In the genomic region with DNA sequence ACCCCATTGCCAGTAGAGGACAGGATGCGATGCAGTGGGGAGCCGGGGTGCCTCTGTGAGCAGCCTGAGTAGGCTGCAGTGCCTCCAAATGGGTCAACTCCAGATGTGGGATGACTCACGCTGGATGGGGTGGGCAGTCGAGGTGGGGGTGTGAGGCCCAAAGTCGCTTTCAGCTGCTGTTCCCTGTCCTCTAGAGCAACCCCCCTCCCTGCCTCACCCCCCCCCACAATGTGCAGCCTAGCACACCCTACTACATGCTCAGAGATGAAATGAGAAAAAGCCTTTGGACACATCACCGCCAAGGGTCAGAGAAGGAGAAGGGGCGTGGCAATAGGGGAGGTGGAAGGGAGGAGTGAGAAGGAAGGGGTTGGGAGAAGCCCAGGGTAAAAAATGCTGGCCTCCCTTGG, we compare ENCODE assay signal across 8 mouse cellular contexts.
DNase-seq lines count a peak whose midpoint lies in the region; ATAC-seq and TF ChIP-seq lines count a peak whose summit lies in the region.

No protein-coding gene starts in this region.

- intact Hi-C loops in gastrocnemius, adult 2 months (cut with DNase I), result no loop called here

- no peak for TF ChIP-seq CTCF in lung, embryonic 14.5 days (IDR thresholded peaks at IDR 0.05; ENCODE audit: low read depth)
- TF ChIP-seq CTCF in lung, adult 2 months (IDR thresholded peaks at IDR 0.05; ENCODE audit: insufficient read depth, low read length), result no peak
- TF ChIP-seq CTCF in gastrocnemius, adult 2 months (IDR thresholded peaks at IDR 0.05), result no peak

- no peaks in the 10 kb centered on the region for H3K36me3 ChIP-seq in lung, embryonic 14.5 days (ENCODE audit: insufficient read depth)
- no peaks in the 10 kb centered on the region for H3K36me3 ChIP-seq in stomach, embryonic 14.5 days (ENCODE audit: control insufficient read depth, insufficient read depth, low read length)
- H3K36me3 ChIP-seq in midbrain, embryonic 15.5 days (replicated peaks), result no peaks in the 10 kb centered on the region
- H3K36me3 ChIP-seq in midbrain, embryonic 11.5 days (ENCODE audit: control insufficient read depth, insufficient read depth, low read length), result no peaks in the 10 kb centered on the region

- H3K9me3 ChIP-seq in lung, embryonic 14.5 days (ENCODE audit: low read depth, low read length), result no peaks in the 10 kb centered on the region
- H3K9me3 ChIP-seq in stomach, embryonic 14.5 days (ENCODE audit: control insufficient read depth, low read depth, low read length), result no peaks in the 10 kb centered on the region
- no peaks in the 10 kb centered on the region for H3K9me3 ChIP-seq in midbrain, embryonic 15.5 days
- no peaks in the 10 kb centered on the region for H3K9me3 ChIP-seq in midbrain, embryonic 11.5 days (ENCODE audit: control insufficient read depth, low read length)

- ATAC-seq in lung, embryonic 14.5 days (ENCODE audit: insufficient read depth), result peak; percentile 16; the same call in 1 of the 2 replicates
- peak; percentile 47 for ATAC-seq in stomach, embryonic 14.5 days (ENCODE audit: insufficient number of reproducible peaks, insufficient read depth, low FRiP score, low read depth)
- no peak for ATAC-seq in midbrain, embryonic 15.5 days (replicated peaks)
- ATAC-seq in midbrain, embryonic 11.5 days (ENCODE audit: low FRiP score), result no peak

- no peak for TF ChIP-seq POLR2A in lung, adult 2 months (IDR thresholded peaks at IDR 0.05; ENCODE audit: borderline replicate concordance, extremely low read depth, low read depth, low read length)

- H3K27ac ChIP-seq in lung, embryonic 14.5 days (ENCODE audit: low read depth), result peak overlapping the region; percentile 88
- peak overlapping the region; percentile 88 for H3K27ac ChIP-seq in gastrocnemius, adult 2 months
- peak overlapping the region; percentile 93 for H3K27ac ChIP-seq in stomach, embryonic 14.5 days (ENCODE audit: low read length)
- no peak overlapping the region for H3K27ac ChIP-seq in midbrain, embryonic 15.5 days
- no peak overlapping the region for H3K27ac ChIP-seq in midbrain, embryonic 11.5 days (ENCODE audit: low read depth, low read length)

- H3K4me1 ChIP-seq in lung, embryonic 14.5 days (ENCODE audit: insufficient read depth), result peaks cover 18% of the 10 kb centered on the region
- peaks cover 3% of the 10 kb centered on the region; the same call in 1 of the 2 replicates for H3K4me1 ChIP-seq in lung, adult 2 months (ENCODE audit: control insufficient read depth, insufficient read depth, low read length)
- peaks cover 14% of the 10 kb centered on the region; the same call in 1 of the 2 replicates for H3K4me1 ChIP-seq in stomach, embryonic 14.5 days (ENCODE audit: control insufficient read depth, insufficient read depth, low read length)
- peaks cover 9% of the 10 kb centered on the region for H3K4me1 ChIP-seq in midbrain, embryonic 15.5 days
- peaks cover 4% of the 10 kb centered on the region for H3K4me1 ChIP-seq in midbrain, embryonic 11.5 days (ENCODE audit: control insufficient read depth, insufficient read depth, low read length)

- 8% methylated on average over 7 of the region's 7 CpGs for WGBS in lung, embryonic 14.5 days
- WGBS in lung, adult 2 months, result 11% methylated on average over 7 of the region's 7 CpGs
- 10% methylated on average over 7 of the region's 7 CpGs for WGBS in stomach, embryonic 14.5 days
- 14% methylated on average over 7 of the region's 7 CpGs for WGBS in midbrain, embryonic 15.5 days
- WGBS in midbrain, embryonic 11.5 days, result 21% methylated on average over 7 of the region's 7 CpGs

- peak; percentile 64 for DNase-seq in lung, embryonic 14.5 days
- no peak for DNase-seq in lung, adult 2 months
- DNase-seq in gastrocnemius, adult 2 months, result peak; percentile 77
- DNase-seq in heart, postnatal 4 days, result peak; percentile 65
- no peak for DNase-seq in spleen, adult 12 weeks (ENCODE audit: low spot score)
- DNase-seq in midbrain, embryonic 11.5 days (ENCODE audit: low spot score, missing footprints), result no peak

- peak overlapping the region; percentile 12; the same call in 1 of the 2 replicates for H3K4me3 ChIP-seq in lung, embryonic 14.5 days (ENCODE audit: low read depth, low read length)
- no peak overlapping the region for H3K4me3 ChIP-seq in lung, adult 2 months (replicated peaks; ENCODE audit: extremely low read depth, low read depth, low read length)
- peak overlapping the region; percentile 54 for H3K4me3 ChIP-seq in gastrocnemius, adult 2 months
- H3K4me3 ChIP-seq in stomach, embryonic 14.5 days (ENCODE audit: low read depth, low read length), result peak overlapping the region; percentile 8; the same call in 1 of the 2 replicates
- H3K4me3 ChIP-seq in midbrain, embryonic 15.5 days, result no peak overlapping the region
- H3K4me3 ChIP-seq in midbrain, embryonic 11.5 days (ENCODE audit: low read depth, low read length), result no peak overlapping the region

- peak overlapping the region; percentile 56 for H3K4me2 ChIP-seq in lung, embryonic 14.5 days
- peak overlapping the region; percentile 20 for H3K4me2 ChIP-seq in stomach, embryonic 14.5 days (replicated peaks; ENCODE audit: low read depth, low read length)
- H3K4me2 ChIP-seq in midbrain, embryonic 15.5 days, result no peak overlapping the region
- no peak overlapping the region for H3K4me2 ChIP-seq in midbrain, embryonic 11.5 days

- no peaks in the 10 kb centered on the region for H3K27me3 ChIP-seq in lung, embryonic 14.5 days (ENCODE audit: insufficient read depth, low read length)
- H3K27me3 ChIP-seq in stomach, embryonic 14.5 days (ENCODE audit: control insufficient read depth, insufficient read depth, low read length), result no peaks in the 10 kb centered on the region
- H3K27me3 ChIP-seq in midbrain, embryonic 15.5 days (replicated peaks), result 0 out of 2 replicates have a peak, but pooled peaks cover 16% of the 10 kb centered on the region
- peaks cover 13% of the 10 kb centered on the region for H3K27me3 ChIP-seq in midbrain, embryonic 11.5 days (ENCODE audit: control insufficient read depth, insufficient read depth, low read length)

- peak overlapping the region; percentile 31; the same call in 1 of the 2 replicates for H3K9ac ChIP-seq in lung, embryonic 14.5 days
- H3K9ac ChIP-seq in stomach, embryonic 14.5 days (replicated peaks; ENCODE audit: low read depth, low read length), result peak overlapping the region; percentile 32
- H3K9ac ChIP-seq in midbrain, embryonic 15.5 days, result no peak overlapping the region
- no peak overlapping the region for H3K9ac ChIP-seq in midbrain, embryonic 11.5 days (ENCODE audit: low read length)

Comparison
In these comparisons a context has a peak if more than half of its experiments do, and no peak if none do; other contexts are left out.
1. DNase-seq: peak in lung, embryonic 14.5 days (single experiment), gastrocnemius, adult 2 months (single experiment) and heart, postnatal 4 days (single experiment); none in lung, adult 2 months (single experiment), spleen, adult 12 weeks (single experiment) and midbrain, embryonic 11.5 days (single experiment).
2. H3K4me3 ChIP-seq: peak in lung, embryonic 14.5 days (single experiment), gastrocnemius, adult 2 months (single experiment) and stomach, embryonic 14.5 days (single experiment); none in lung, adult 2 months (single experiment), midbrain, embryonic 15.5 days (single experiment) and midbrain, embryonic 11.5 days (single experiment).
3. ATAC-seq: peak in lung, embryonic 14.5 days (single experiment) and stomach, embryonic 14.5 days (single experiment); none in midbrain, embryonic 15.5 days (single experiment) and midbrain, embryonic 11.5 days (single experiment).
4. H3K27ac ChIP-seq: peak in lung, embryonic 14.5 days (single experiment), gastrocnemius, adult 2 months (single experiment) and stomach, embryonic 14.5 days (single experiment); none in midbrain, embryonic 15.5 days (single experiment) and midbrain, embryonic 11.5 days (single experiment).
5. H3K4me2 ChIP-seq: peak in lung, embryonic 14.5 days (single experiment) and stomach, embryonic 14.5 days (single experiment); none in midbrain, embryonic 15.5 days (single experiment) and midbrain, embryonic 11.5 days (single experiment).
6. H3K9ac ChIP-seq: peak in lung, embryonic 14.5 days (single experiment) and stomach, embryonic 14.5 days (single experiment); none in midbrain, embryonic 15.5 days (single experiment) and midbrain, embryonic 11.5 days (single experiment).